Mouse (Mus musculus) thymus, postnatal 14 days (tissue): ENCODE measurements around the gene Cherp.

Source experiments
- DNase-seq: peaks from one replicate; pipeline ENCODE4 v3.0.0; 2021

Gene Cherp

DNA sequence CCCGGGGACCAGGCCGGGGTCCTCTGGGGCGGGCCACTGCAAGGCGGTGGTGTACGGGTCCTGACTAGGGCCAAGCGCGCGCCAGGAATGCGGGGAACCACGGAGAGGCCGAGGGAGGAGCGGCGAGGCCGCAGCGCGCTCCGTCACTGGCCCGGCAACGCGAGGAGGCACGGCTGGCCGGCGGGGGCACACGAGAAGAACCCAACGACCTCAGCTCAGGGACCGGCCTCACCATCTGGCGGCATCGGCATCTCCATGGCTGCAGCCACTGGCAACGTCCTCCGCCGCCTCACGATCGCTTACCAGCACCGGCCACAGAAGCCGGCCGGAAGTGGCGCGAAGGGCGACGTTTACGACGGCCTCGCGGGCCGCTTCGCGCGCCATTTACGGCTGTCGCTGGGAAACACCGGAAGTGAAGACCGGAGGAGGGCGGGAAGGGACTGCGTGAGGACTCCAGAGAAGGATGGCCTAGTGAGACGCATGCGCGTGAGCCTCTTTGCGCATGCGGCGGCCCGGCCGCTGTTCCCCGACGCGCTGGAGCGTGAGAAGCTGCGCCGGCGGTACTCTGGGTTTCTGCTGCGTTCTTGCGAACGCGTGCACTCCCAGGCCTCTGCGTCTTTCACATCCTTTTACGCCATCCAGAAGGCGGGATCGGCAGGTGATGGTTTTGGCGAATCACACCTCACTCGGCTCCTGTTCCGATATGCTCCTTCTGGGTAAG is at the start of gene Cherp:
Gene Cherp, minus strand, starts transcription at position 401 of the 721 bp plus-strand sequence.
- peak; percentile 96 for DNase-seq

DNA sequence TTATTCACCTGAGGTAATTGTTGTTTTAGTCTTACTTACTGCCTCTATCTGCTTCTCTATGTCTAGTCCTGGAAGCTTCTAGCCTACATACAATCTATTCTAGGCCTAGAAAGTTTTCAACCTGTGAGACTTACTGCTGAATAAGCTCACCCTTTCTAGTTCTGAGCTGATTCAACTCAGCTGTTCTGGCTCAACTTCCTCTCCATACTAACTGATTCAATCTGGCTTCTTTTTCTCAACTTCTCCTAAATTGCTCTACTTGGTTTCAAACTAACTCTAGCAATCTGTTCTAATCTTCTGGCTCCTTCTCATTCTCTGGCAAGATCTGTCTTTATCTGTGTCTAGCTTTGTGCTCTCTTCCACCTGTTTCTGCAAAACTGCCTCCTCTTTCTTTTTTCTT is 46.9 kb upstream of the Cherp start:
- DNase-seq, result no peak

DNA sequence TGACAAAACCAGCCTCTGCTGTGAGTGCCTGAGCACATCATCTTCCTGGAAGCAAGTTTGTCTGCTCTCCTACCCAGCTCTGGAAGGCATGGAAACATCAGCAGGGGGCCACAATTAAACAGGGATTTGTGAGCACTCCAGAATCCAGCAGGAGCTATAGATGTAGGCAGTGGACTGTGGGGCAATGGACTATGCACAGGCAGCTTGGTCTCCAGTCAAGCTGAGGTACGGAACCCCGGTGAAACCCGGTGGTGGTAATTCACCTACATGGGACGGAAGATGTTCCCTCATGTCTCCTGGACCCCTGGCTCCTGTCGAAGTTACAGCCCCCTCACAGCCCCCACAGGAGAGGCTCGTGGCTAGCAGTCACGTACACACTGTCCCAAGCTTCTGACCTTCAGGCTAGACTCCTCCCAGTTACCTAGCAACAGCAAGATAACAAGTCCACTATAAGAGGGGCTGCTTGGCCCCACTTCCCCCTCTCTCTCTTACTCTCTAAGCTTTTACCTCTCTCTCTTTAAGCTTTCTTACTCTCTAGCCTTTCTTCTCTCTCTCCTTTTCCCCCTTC is 42.5 kb upstream of the Cherp start:
- DNase-seq, result no peak

DNA sequence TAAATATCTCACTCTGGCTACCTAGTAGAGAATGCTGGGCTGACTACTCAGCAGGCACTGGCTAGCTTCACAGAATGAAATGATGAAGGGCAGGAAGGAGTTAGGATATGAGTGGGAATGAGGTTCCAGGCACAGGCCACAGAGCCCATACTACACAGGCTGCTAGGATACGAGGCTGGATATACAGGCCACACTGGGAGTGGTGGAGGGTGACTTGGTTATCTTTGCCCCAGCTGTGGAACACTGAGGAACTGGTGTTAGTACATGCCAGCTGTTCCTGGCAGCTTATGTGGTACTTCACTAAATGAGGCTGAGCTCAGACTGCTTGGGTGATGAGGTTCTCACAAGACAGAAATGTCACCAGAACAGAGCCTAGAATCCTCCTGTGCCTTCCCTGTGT is 38.1 kb upstream of the Cherp start:
- DNase-seq, result no peak

DNA sequence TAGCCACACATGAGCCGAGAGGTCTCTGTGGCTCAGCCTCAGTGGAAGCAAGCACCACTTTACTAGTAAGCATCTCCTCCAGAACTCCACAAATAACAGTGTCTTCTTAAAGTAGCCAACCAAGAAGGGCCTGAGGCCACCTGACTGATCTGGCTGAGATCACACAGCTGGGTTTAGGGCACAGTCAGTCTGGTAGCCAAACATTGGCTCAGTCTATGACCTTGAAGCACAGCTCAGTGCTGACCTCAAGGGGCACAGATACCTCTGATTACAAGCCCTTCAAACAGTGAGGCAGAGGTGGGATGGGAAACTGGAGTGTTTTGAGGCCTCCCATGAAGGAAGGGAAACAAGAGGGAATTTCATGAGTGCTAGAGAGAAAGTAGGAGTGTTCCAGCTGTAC is 37.6 kb upstream of the Cherp start:
- DNase-seq, result no peak

DNA sequence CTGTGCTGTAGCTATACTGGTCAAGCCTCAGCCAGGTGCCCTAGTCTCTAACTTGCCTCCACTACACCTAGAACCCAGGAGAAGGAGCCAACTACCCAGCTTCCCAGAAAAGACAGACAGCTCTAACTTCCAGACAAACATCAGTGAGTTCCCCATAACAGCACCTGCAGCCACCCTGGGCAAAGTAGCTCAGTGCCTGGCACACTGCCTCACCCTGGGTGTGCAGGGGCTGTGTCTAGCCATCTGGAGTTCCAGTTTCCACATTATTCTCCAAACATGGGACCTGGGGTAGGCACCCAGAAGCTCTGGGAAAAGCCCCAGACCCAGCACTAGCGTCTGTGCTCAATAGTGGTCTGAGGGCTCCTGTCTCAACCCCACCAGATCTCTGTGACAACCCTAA is 32.5 kb upstream of the Cherp start:
- no peak for DNase-seq

DNA sequence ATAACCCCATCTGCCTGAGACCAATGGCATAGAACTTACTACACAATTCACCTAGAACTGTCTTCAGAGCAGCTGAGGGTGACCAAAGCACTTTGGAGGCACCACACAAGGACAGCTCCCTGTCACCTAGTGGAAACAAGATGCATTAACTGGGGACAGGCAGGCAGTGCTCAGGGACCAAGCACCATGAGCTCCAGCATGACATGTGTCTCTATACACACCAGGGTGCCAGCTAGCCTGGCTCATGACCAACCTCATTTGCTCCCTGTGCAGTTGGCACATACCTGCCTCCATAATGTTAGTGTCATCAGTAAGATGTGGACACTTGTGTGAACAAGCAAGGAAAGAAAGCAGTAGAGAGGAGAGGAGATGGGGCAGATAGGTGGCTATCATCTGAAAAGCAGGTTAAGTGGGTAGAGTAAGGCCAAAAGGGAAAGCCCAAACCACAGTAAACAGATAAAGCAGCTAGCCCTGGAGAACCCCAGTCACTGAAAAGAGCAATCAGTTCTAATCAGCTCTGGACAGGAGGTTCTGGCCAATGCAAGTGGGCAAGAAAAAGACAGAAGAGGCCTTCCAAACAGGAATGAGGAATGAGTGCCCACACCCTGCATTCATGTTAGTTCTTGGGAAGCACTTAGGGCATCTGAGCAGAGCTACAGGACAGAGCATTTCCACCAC is 29.8 kb upstream of the Cherp start:
- no peak for DNase-seq

DNA sequence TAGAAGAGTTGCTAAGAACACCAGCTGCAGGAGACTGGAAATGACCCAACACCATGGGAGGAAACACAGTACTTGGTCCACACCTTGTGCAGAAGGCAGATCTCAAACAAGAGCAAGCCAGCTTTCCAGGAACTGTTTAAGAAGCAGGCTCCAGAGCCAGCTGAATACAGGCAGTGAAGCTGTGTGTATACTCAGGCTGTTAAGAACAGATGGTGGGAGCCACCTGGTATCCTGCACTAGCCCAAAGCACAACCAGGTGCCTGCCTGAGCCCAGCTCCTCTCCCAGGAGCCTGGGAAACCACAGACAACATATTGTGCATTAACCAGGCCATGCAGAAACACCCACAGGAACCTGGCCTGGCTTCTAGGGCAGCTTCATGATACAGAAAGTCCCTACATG is 29.1 kb upstream of the Cherp start:
- no peak for DNase-seq

DNA sequence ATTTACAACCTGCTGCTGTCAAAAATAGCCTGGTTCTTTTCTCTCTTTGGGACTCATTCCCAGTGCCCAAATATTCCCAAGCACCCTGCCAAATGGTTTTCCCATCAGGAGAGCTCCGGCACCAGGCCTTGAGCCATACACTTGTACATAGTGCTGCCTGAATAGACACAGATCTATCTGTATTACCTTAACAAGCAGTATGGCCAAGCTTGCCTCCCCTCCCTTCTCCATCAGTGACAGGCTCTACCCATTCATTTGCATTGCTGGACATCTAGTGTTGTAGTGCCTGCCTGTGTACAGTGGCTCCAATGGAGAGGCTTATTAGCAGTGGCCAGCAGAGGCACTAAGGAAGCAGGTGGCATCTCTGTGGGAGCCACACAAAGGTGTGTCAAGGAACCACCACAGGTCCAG is 25.5 kb upstream of the Cherp start:
- no peak for DNase-seq

DNA sequence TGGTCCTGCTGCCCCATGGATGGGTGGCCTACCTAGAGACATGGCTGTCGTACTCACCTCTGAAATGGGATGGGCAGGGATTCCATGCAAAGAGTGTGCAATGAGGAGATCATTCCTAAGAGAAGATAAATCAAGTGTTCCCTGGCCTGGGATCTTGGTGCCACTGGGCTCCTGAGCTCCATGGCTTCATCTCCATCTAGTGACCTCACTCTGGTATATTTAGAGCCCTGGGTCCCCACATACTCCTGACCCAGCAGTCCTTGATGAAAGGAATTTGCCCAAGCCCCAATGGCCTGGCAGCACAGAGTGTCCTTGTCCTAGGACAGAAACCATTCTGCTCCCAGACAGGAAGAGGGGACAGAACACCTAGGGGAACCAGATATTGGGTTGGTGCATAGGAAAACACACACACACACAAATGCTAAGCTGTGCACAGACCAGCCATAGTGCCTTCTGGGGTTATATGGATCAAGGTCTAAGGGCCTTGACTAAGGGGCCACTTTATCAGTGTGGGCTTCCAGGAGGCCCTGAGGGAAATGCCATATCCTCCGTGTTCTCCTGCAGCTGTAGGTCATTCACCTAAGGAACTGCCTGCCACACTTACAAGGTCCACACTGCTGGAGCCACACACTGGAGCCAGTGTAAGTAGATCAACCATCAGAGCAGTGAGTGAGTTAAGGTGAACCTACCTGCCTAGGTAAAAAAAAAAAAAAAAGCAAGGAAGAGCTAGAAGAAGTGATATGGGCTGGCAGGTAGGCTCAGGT is 24.7 kb upstream of the Cherp start:
- DNase-seq, result no peak

DNA sequence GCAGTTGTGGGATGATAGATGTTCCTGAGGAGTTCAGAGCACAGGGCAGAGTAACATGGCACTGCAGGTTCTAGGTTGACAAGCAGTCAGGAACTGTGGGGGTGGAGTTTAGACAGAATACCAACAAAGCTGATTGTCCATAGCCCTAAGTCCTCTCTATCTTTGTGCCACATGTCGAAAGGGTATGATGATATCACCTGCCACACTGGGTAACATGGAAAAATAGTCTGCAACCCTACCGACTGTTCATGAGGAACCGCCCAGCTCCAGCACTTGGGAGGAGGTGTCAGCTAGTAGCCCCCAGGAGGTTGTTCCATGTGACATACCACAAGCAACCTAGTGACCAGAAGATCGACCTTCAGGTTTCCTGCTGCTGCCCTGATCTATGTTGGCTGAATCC is 23.5 kb upstream of the Cherp start:
- no peak for DNase-seq

DNA sequence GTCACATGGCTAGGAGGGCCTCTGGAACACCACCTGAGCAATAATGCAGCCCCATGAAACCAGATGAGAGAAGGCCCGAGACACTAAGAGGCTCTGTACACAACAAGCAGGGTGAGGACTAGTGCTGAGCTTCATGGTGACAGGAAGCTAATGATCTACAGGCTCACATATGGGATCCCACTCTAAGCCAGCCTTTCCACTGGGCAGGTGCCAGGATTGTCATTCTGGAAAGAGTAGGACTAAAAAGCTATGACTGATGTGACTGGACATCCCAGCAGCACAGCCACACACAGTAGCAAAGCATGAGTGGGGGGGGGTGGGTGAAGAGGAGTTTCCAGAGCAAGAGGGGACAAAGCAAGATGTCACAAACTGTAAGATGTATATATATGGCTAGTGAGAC is 22.9 kb upstream of the Cherp start:
- DNase-seq, result no peak

DNA sequence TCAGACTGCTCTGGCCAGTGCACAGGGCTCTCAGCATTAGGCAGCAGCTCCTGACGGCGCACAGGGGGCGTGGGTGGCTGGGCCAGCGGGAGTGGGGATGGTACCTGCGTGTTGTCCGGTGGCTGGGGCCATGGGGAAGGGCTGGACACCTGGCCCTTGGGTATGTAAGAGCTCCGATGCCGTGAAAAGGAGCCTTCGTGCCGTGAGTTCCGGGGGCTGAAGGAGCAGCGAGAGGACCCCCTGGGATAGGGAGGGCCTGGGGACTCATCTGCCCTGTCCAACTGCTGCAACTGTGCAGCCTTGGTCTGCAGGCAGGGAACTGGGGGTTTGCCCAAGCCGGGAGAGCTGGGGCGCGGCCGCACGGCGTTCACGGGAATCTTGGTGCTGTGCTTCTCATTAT is 21.2 kb upstream of the Cherp start:
- no peak for DNase-seq

DNA sequence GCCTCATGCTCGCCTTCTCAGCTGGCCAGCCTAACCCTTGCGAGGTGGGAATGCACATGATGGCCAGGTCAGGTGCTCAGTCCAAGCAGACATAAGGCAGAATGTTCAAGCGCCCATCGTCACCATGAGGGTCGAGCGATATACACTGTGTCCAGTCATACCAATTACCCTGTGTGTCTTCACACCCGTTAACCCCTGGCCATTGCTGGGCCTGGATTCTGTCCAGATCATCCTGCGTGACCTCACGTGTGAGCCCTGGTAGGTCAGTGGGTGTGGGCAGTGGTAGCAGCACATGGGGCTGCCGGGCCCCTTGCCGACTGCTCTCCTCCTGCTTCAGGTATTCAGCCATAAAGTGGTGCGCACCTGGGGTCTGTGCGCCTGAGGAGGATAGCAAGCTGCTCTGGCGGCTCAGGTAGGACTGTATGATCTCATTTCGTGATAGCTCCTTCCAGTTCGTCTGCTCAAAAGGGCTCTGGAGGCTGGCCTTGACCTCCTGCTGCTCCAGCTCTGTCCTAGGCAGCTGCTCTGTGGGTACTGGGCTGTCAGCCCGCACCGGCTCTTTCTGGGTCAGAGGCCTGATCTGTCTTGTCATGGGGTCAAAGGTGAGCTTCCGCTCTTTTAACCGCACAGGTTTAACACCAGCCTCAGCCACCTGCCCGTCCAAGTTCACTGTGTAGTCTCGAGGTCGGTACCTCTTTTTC is 20.5 kb upstream of the Cherp start:
- no peak for DNase-seq

DNA sequence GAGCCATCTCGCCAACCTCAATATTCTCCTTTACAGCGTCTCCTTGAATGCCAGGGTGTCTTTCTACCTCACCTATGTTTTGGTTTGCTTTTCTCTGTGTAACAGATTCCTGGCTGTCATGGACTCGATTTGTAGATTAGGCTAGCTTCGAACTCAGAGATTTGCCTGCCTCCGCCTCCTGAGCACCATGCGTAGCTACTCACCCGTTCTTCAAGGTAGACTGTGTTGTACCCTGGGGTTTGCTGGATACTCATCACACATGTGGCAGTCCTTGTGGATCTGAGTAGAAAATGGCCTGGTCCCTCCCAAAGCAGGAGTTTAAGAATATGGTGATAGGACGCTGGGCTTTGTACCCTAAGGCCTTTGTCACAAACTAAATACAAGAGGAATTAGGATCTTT is 18.4 kb upstream of the Cherp start:
- no peak for DNase-seq

DNA sequence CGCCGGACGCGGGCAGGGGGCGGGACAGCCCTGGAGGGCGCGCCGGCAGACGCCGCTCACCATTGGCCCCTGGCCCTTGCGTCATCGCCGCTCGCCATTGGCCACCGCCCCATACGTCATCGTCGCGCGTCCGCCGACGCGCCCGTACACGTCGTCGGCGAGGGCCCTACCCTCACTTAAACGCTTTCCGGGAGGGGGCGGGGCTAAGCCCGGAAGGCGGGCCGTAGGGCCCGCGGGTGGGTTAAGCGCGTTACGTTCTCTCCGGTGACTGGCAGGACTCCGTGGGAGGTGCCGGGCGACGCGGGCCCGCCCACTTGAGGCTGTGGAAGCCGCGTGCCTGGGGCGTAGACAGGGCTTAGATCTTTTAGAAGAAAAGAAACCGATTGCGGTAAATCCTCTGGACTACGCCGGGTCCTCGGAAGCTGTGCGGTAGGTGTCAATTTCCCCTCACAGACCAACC is 17.6 kb upstream of the Cherp start:
- peak; percentile 100 for DNase-seq

DNA sequence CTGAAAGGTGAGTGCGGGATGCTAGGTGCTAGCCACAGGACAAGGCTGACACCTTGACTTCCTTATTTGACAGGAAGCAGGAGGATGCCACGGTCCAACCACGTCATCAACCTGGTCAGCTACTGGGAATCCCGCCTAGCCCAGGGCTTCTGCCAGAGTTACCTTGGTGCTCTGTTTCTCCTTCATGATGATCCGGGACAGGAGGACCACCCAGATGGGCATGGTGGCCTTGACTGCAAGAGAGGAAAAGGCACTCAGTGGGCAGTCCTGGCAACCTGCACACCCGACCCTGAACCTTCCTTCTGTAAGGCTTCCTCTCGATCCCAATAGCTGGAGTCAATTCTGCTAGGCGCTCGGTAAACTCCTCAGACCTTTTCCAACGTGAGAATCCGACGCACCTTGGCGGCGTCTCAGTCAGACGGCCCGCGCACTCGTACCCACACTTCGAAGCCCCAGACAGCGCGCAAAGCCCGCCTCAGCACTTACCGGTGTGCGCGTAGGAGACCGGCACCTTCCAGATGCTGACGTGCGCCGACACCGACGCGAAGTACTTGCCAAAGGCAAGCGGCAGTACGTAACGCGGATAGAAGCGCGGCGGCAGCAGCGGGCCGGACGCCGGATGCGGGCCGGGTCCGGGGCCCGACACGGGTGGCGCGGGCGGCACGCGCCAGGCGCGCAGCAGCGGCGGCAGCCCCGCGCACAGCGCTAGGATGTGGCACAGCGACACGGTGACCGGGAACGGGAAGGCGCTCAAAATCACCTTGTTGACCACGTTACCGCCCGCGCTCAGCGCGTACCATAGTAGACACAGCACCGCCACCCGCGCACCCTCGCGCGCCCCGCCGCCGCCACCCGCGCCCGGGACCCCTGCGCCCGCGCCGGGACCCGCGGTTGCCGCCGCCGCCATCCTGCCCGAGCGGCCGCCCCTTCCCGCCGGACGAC is 16.9 kb upstream of the Cherp start, which contains the start of gene Slc35e1:
Gene Slc35e1, minus strand, starts transcription at position 935 of the 942 bp plus-strand sequence.
- DNase-seq, result peak; percentile 29

DNA sequence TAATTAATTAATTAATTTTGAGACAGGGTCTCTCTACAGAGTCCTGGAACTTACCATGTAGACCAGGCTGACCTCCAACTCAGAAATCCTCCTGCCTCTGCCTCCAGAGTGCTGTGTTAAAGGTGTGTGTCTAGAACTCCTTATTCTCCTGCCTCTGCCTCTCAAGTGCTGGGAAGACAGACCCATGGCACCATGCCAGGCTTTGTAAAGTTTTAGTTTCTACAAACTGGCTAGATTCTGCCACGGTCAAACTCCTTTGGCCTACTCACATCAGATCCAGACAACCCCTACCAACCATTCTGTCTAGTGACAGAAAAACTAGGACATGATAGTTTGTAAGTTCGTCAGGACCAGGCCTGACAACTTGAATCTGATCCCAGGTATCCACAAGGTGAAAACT is 16.0 kb upstream of the Cherp start:
- DNase-seq, result no peak

DNA sequence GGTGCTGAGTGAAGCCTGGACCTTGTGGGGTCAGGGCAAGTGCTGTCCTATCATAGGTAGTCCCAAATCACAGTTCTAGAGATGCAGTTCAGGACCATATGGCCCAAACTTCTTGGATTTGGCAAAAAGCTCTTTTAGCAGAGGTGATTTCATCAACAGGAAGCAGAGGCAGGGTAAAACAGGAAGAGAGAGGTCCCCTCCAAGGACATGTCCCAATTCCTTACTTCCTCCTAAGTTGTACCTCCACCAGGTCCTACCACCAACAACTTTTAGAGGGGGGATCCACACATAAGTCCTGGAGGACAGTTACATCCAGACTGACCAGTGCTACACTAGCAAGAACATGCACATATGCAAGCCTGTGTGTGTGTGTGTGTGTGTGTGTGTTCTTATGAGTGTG is 12.0 kb upstream of the Cherp start:
- DNase-seq, result no peak

DNA sequence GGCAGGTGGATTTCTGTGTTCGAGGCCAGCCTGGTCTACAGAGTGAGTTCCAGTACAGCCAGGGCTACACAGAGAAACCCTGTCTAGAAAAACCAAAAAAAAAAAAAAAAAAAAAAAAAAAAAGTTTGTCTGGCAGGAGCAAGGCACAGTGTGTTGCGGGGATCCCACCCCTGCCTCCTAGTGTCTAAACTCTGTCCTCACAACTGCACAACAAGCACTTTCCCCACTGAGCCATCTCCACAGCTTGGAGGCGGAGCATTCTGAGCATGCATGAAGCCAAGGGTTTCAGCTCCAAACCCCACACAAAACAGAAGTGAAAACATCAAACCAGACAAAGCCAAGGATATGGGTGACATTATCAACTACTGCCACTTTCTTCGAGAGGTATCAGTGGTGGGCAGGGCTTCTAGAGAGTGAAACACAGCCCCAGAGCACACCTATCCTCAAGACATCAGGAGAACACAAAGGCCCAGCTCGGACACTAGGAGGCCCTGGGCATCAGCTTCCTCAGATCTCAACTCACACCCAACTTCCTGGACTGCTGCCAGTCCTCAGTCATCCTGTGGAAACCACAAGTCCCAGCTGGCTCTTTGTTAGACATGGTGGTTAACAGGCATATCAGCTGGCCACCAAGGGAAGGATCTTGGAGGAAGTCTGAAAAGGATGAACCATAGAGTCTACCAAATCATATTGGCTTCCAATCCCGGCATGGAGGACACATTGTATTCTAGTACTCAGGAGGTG is 10.6 kb upstream of the Cherp start:
- DNase-seq, result no peak

DNA sequence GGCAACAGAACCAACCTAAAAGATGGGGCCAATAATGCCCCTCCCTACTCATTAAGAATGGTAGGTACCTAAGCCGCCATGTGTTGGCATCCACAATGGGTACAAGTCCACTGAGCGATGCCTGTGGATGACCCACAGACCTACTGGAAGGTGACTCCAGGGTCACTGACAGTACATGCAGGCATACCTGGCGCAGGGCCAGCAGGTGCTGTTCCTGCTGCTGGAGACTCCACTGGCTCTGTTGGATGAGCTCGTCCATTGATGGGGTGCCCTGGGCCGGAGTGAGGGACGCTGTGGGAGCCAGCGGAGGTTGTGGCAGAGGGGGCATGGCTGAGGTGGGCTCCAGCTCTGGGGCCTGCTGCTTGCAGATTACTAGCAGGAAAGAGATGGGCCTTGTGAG is 4.3 kb downstream of the Cherp start:
- DNase-seq, result no peak
